Mouse (Mus musculus) CH12.LX (cell line): Measurements from ENCODE around the gene Gm5965. TPM values are rescaled to one million over a fixed set of nuclear protein-coding genes. Genes with fewer than 3 reads are reported as not detected.
"Not testable (repeated sequence)": the region's sequence is repeated elsewhere in the genome, so short reads cannot be mapped to it uniquely, and the experiment has no call there.

Experiments
- DNase-seq: peaks from one replicate; pipeline ENCODE4 v3.0.0-alpha.2; 2013; ENCODE audit errors: extremely low read depth
- H3K27ac ChIP-seq: 2 replicates; pipeline ENCODE4 v1.5.1; 2012; ENCODE audit warnings: low read depth, mild to moderate bottlenecking, control low read depth, moderate library complexity; ENCODE audit not compliant: insufficient read depth
- H3K27me3 ChIP-seq: replicated peaks from 2 replicates; pipeline ENCODE3; 2012; ENCODE audit warnings: inconsistent platforms
- H3K36me3 ChIP-seq, 2 experiments: replicated peaks in 1 of 2; 2 replicates each; pipeline versions ENCODE3 to v1.6.1; 2012; ENCODE audit warnings: inconsistent platforms in 1 of 2, low read length in 1 of 2, mild to moderate bottlenecking in 1 of 2, mixed read lengths in 1 of 2, moderate library complexity in 1 of 2; ENCODE audit not compliant: control insufficient read depth in 1 of 2, insufficient read depth in 1 of 2
- H3K4me1 ChIP-seq, 2 experiments: 2 replicates each; pipeline ENCODE4 v1.6.1; 2012; ENCODE audit warnings: inconsistent platforms in 1 of 2, moderate library complexity in 1 of 2; ENCODE audit not compliant: insufficient read depth in 2 of 2, control insufficient read depth in 1 of 2
- H3K4me2 ChIP-seq: 2 replicates; pipeline ENCODE4 v1.6.1; 2012; ENCODE audit warnings: low read depth, mild to moderate bottlenecking, control low read depth; ENCODE audit not compliant: poor library complexity, insufficient read depth, severe bottlenecking
- H3K4me3 ChIP-seq, 3 experiments: fragments of 150-350 bp in 1 of 3; sonication (generic) in 1 of 3; replicated peaks in 1 of 3; 2 replicates each; pipeline versions ENCODE3 to v1.5.1; 2011 to 2012; ENCODE audit warnings: low read depth in 2 of 3, low read length in 2 of 3, mild to moderate bottlenecking in 2 of 3, moderate library complexity in 2 of 3, control low read depth in 1 of 3, improper control_type of control experiment in 1 of 3, inconsistent platforms in 1 of 3, mixed read lengths in 1 of 3; ENCODE audit not compliant: poor library complexity in 1 of 3
- H3K79me2 ChIP-seq: replicated peaks from 2 replicates; pipeline ENCODE4 v1.6.1; 2012; ENCODE audit warnings: mild to moderate bottlenecking, moderate library complexity; ENCODE audit not compliant: control insufficient read depth, poor library complexity, insufficient read depth, severe bottlenecking; ENCODE audit errors: extremely low read depth
- H3K9ac ChIP-seq: 2 replicates; pipeline ENCODE4 v1.6.1; 2012; ENCODE audit warnings: low read depth, mild to moderate bottlenecking, control low read depth, moderate library complexity; ENCODE audit not compliant: insufficient read depth
- H3K9me3 ChIP-seq: replicated peaks from 2 replicates; pipeline ENCODE3; 2012; ENCODE audit warnings: low read length, inconsistent platforms, mixed read lengths
- GABPA ChIP-seq: IDR thresholded peaks from 2 replicates; pipeline ENCODE4 v1.6.1; 2012; ENCODE audit warnings: low read depth, low read length, improper control_type of control experiment, inconsistent platforms; ENCODE audit not compliant: insufficient replicate concordance
- MAZ ChIP-seq: IDR thresholded peaks from 2 replicates; pipeline ENCODE4 v1.6.1; 2012; ENCODE audit warnings: low read depth, mild to moderate bottlenecking, inconsistent platforms, low read length, improper control_type of control experiment, moderate library complexity
- MYC ChIP-seq: IDR thresholded peaks from 2 replicates; pipeline ENCODE4 v1.6.1; 2011; ENCODE audit warnings: low read depth, mild to moderate bottlenecking, improper control_type of control experiment, low read length
- PAX5 ChIP-seq: IDR thresholded peaks from 2 replicates; pipeline ENCODE4 v1.6.1; 2012; ENCODE audit warnings: low read length, inconsistent platforms, mixed read lengths
- POLR2A ChIP-seq: IDR thresholded peaks from 2 replicates; pipeline ENCODE4 v1.6.1; 2011; ENCODE audit warnings: low read depth, mild to moderate bottlenecking, improper control_type of control experiment, low read length
- SMC3 ChIP-seq: IDR thresholded peaks from 2 replicates; pipeline ENCODE4 v1.6.1; 2011; ENCODE audit warnings: low read depth, low read length, improper control_type of control experiment
- TBP ChIP-seq: conservative IDR thresholded peaks from 2 replicates; pipeline ENCODE4 v1.6.1; 2011; ENCODE audit warnings: low read depth, low read length, improper control_type of control experiment
- USF1 ChIP-seq: IDR thresholded peaks from 2 replicates; pipeline ENCODE4 v1.6.1; 2014; ENCODE audit warnings: low read depth, mild to moderate bottlenecking, inconsistent platforms, low read length, improper control_type of control experiment
- ZMIZ1 ChIP-seq: IDR thresholded peaks from 2 replicates; pipeline ENCODE4 v1.6.1; 2012; ENCODE audit warnings: low read depth, mild to moderate bottlenecking, inconsistent platforms, low read length, improper control_type of control experiment
- dilution Hi-C: fragments of 300-500 bp; cut with MboI; formaldehyde crosslinking; loops from 2 replicates; pipeline ENCODE4 v1.14.3; 2020; ENCODE audit warnings: low sequenced_read_pairs; ENCODE audit not compliant: extremely low pct_unique_long_range_greater_than_20kb, extremely low pct_ligation_motif_present
- in situ Hi-C: fragments of 300-500 bp; cut with MboI; formaldehyde crosslinking; loops from 3 replicates; pipeline ENCODE4 v1.14.3; 2019; ENCODE audit warnings: low sequenced_read_pairs, low pct_ligation_motif_present, low pct_unique_long_range_greater_than_20kb, mixed read lengths
- polyA plus RNA-seq: library from polyadenylated mRNA; unstranded; fragments of >175 nt; gene quantifications from 2 replicates; pipeline ENCODE4 v1.2.1, GENCODE M21; 2012; ENCODE audit warnings: low read depth; ENCODE audit not compliant: insufficient read length
- total RNA-seq, 2 experiments: library from RNA; depleted of rRNA; stranded (reverse); fragments of 300-350 nt in 1 of 2; fragments of >200 nt in 1 of 2; gene quantifications; 2 replicates each; pipeline ENCODE4 v1.2.3; 2012 to 2014

The Gm5965 gene
- total and polyA plus RNA-seq, 3 experiments = not detected

DNA sequence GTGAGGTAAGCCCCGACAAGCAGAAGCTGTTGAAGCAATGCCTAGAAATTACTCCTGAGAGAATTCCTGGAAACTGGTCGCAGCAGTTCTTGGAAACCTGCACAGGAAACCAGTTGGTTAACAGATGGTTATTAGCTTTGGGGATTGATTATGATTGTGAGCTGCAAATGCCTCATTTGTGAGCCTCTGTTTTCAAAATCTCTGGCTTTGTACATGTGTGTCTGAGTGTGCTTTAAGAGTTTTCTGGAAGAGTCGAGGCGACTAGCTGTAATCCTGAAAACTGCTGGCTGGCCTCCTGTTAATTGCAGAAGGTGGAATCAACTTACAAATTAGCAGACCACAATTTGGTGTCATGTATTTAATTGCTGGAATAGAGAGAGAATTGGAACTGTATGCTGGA lies 29.8 kb upstream of the Gm5965 start:
- H3K9ac ChIP-seq = no peak overlapping the region
- TF ChIP-seq POLR2A = no peak
- no peak for TF ChIP-seq SMC3
- TF ChIP-seq ZMIZ1 = no peak
- H3K9me3 ChIP-seq = peaks cover 48% of the 10 kb centered on the region
- H3K4me3 ChIP-seq = no peak overlapping the region
- in situ Hi-C loops = no loop called here
- dilution Hi-C loops = no loop called here
- H3K27me3 ChIP-seq = no peaks in the 10 kb centered on the region
- no peak overlapping the region for H3K27ac ChIP-seq
- H3K36me3 ChIP-seq = no peaks in the 10 kb centered on the region
- DNase-seq = no peak
- no peaks in the 10 kb centered on the region for H3K79me2 ChIP-seq
- no peaks in the 10 kb centered on the region for H3K4me1 ChIP-seq
- no peak overlapping the region for H3K4me2 ChIP-seq

DNA sequence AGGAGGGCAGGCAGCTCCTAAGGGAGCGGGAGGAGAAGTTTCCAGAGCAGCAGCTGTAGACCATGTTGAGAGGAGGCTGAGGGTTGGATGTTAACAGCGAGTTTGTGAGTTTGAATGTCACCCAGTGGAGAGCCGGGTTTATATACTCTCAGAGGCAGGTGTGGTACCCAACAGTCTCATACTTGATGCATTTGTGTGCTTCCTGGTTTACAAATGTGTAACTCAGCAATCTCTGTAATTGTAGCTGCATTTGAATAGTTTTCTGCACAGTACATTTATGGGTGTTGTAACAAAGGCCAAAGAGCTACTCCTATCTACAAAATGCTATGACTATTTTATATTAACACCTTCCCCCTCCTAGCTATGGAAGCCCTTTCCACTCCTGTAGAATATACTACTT lies 26.2 kb upstream of the Gm5965 start, which contains the start of gene Krtap13:
Gene Krtap13 (minus strand): TSS at position 101 of the 400 bp plus-strand sequence.
- H3K79me2 ChIP-seq, in situ Hi-C loops, DNase-seq, H3K27me3 ChIP-seq, H3K9ac ChIP-seq, H3K27ac ChIP-seq, dilution Hi-C loops, H3K4me3 ChIP-seq, H3K36me3 ChIP-seq, H3K4me1 ChIP-seq, H3K4me2 ChIP-seq: not testable (repeated sequence)
- H3K9me3 ChIP-seq = peaks cover 38% of the 10 kb centered on the region

- H3K79me2 ChIP-seq, H3K27me3 ChIP-seq, H3K36me3 ChIP-seq, H3K4me3 ChIP-seq, H3K4me2 ChIP-seq, H3K27ac ChIP-seq, in situ Hi-C loops, dilution Hi-C loops, H3K9ac ChIP-seq, DNase-seq, H3K4me1 ChIP-seq: not testable (repeated sequence)
- H3K9me3 ChIP-seq = peaks cover 37% of the 10 kb centered on the region
These were observed 19.1 kb upstream of the Gm5965 start, which contains the start of gene 2310034C09Rik for GRCm38 (mm10) chr16:88758547-88758946. TSS of gene 2310034C09Rik (plus strand) at chr16:88758847.

DNA sequence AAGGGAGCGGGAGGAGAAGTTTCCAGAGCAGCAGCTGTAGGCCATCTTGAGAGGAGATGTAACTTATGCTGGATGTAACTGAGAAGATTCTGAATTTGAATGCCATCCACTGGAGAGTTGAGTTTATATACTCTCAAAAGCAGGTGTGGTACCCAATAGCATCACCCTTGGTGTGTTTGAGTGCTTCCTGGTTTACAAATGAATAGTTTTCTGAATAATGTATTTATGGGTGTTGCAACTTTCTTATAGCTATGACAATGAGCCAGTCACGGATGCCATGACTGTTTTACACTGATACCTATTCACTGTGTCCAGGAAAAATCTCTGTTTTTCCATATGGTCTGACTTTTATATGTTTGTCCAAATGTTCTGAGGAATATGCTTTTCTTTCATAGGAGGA lies 3.6 kb upstream of the Gm5965 start, which contains the start of gene 2310057N15Rik:
Gene 2310057N15Rik (minus strand): TSS at position 101 of the 400 bp plus-strand sequence.
- Histone ChIP-seq H3K79me2 (no peaks in the 10 kb centered on the region), H3K27me3 (no peaks in the 10 kb centered on the region), H3K4me3 (no peak within 1 kb of the TSS), H3K36me3 (no peaks in the 10 kb centered on the region), H3K9ac (no peak within 1 kb of the TSS), H3K4me1 (no peaks in the 10 kb centered on the region), H3K9me3 (peaks cover 39% of the 10 kb centered on the region), H3K4me2 (no peak within 1 kb of the TSS), H3K27ac (no peak within 1 kb of the TSS)
- dilution Hi-C loops (no loop called here), in situ Hi-C loops (no loop called here)
- DNase-seq = no peak
- TF ChIP-seq GABPA = no peak
- TF ChIP-seq USF1 = no peak
- TF ChIP-seq MYC = no peak
- TF ChIP-seq PAX5 = no peak
- no peak for TF ChIP-seq TBP
- no peak for TF ChIP-seq MAZ
